In genomic region chr5:100043361-100043760, GRCm38 (mm10) we compare ENCODE assay signal across 9 mouse cellular contexts. TPM values are rescaled to one million over a fixed set of nuclear protein-coding genes. Genes with fewer than 3 reads are reported as not detected.
DNase-seq lines count a peak whose midpoint lies in the region.
"Had no signal": no experiment of that assay in that cellular context is flagged by ENCODE, and none has a peak within 500 bp of the region (broad histone marks: within the 10 kb centered on the region; RNA-seq: fewer than 3 reads in every experiment).

No protein-coding gene starts in this region.

- no peaks in the 10 kb centered on the region for H3K27me3 ChIP-seq in heart, embryonic 10.5 days (ENCODE audit: insufficient read depth, poor library complexity, severe bottlenecking)
- H3K27me3 ChIP-seq: embryonic facial prominence, embryonic 12.5 days had no signal

- DNase-seq in heart, adult 18-20 months: peak; percentile 48 to 59
- DNase-seq in heart, embryonic 10.5 days (ENCODE audit: low spot score): no peak
- peak; percentile 76 for DNase-seq in testis, postnatal 10 days (ENCODE audit: low spot score)
- DNase-seq in testis, postnatal 14 days (ENCODE audit: low spot score): no peak
- DNase-seq in kidney, postnatal 14 days: peak; percentile 78
- no peak for DNase-seq in spleen, postnatal 4 days (ENCODE audit: low spot score in 2 of 2)
- DNase-seq in thymus, postnatal 36 days: no peak
- DNase-seq in neural tube, embryonic 10.5 days (ENCODE audit: extremely low spot score, low spot score): no peak

- H3K4me1 ChIP-seq in heart, embryonic 10.5 days: peaks cover 36% of the 10 kb centered on the region

- H3K36me3 ChIP-seq in heart, embryonic 10.5 days: peaks cover 12% of the 10 kb centered on the region; the same call in 1 of the 2 replicates

- H3K4me3 ChIP-seq in heart, embryonic 10.5 days: no peak overlapping the region
- H3K4me3 ChIP-seq: embryonic facial prominence, embryonic 12.5 days had no signal

- H3K27ac ChIP-seq in heart, embryonic 10.5 days: no peak overlapping the region
- H3K27ac ChIP-seq: embryonic facial prominence, embryonic 12.5 days had no signal

- WGBS in heart, embryonic 10.5 days: 87% methylated on average over 5 of the region's 5 CpGs

- H3K9me3 ChIP-seq in heart, embryonic 10.5 days: no peaks in the 10 kb centered on the region
- H3K9me3 ChIP-seq: embryonic facial prominence, embryonic 12.5 days had no signal

RNA-seq across cellular contexts. Expression of gene Enoph1, which starts 3.6 kb away (rescaled TPM):
- 1 to 10 TPM; 7.1 to 8.3 TPM for total RNA-seq in heart, adult 18-20 months (2021)
- 34.1 and 46.5 TPM in 2 replicates for polyA plus RNA-seq in heart, embryonic 10.5 days (2016; fragmentation: Nextera tagmentation; extraction: Ambion mirVana)

RNA-seq across cellular contexts. Expression of gene Hnrnpdl, which starts 3.9 kb away (rescaled TPM):
- 10 to 100 TPM; 57.6 to 65.2 TPM for total RNA-seq in heart, adult 18-20 months (2021)
- 116 and 157 TPM in 2 replicates for polyA plus RNA-seq in heart, embryonic 10.5 days (2016; fragmentation: Nextera tagmentation; extraction: Ambion mirVana)

Comparison
In these comparisons a context has a peak if more than half of its experiments do, and no peak if none do; other contexts are left out.
1. DNase-seq: peak in heart, adult 18-20 months (2 of 2), testis, postnatal 10 days (single experiment) and kidney, postnatal 14 days (single experiment); none in heart, embryonic 10.5 days (single experiment), testis, postnatal 14 days (single experiment), spleen, postnatal 4 days (0 of 2), thymus, postnatal 36 days (0 of 2) and neural tube, embryonic 10.5 days (single experiment).